Mouse (Mus musculus) stomach, postnatal 0 days (tissue): ENCODE data around the gene 1190005I06Rik. TPM values are rescaled to one million over a fixed set of nuclear protein-coding genes. Genes with fewer than 3 reads are reported as not detected.

Experiments used
- ATAC-seq: fragments of 200-750 bp; cut with Nextera tagmentation; 2 replicates; pipeline ENCODE4 v1.8.0; 2017; ENCODE audit not compliant: low FRiP score, low TSS enrichment
- DNase-seq: peaks from one replicate; pipeline ENCODE4 v3.0.0-alpha.2; 2016; ENCODE audit warnings: low spot score
- H3K27ac ChIP-seq: fragments of 300-500 bp; sonication (generic); replicated peaks from 2 replicates; pipeline ENCODE4 v1.5.1; 2014; ENCODE audit warnings: mild to moderate bottlenecking, control low read depth
- H3K27me3 ChIP-seq: fragments of 300-500 bp; sonication (generic); 2 replicates; pipeline ENCODE4 v1.6.1; 2014; ENCODE audit warnings: low read length; ENCODE audit not compliant: control insufficient read depth, insufficient read depth
- H3K36me3 ChIP-seq: fragments of 300-500 bp; sonication (generic); 2 replicates; pipeline ENCODE4 v1.6.1; 2014; ENCODE audit warnings: low read length, mixed read lengths; ENCODE audit not compliant: control insufficient read depth, insufficient read depth
- H3K4me1 ChIP-seq: fragments of 300-500 bp; sonication (generic); replicated peaks from 2 replicates; pipeline ENCODE4 v1.6.1; 2014; ENCODE audit warnings: antibody characterized with exemption; ENCODE audit not compliant: control insufficient read depth, insufficient read depth
- H3K4me2 ChIP-seq: fragments of 300-500 bp; sonication (generic); replicated peaks from 2 replicates; pipeline ENCODE4 v1.6.1; 2014; ENCODE audit warnings: low read depth, mild to moderate bottlenecking, control low read depth, moderate library complexity
- H3K4me3 ChIP-seq: fragments of 300-500 bp; sonication (generic); 2 replicates; pipeline ENCODE4 v1.5.1; 2014; ENCODE audit warnings: low read depth, low read length, control low read depth
- H3K9ac ChIP-seq: fragments of 300-500 bp; sonication (generic); 2 replicates; pipeline ENCODE4 v1.6.1; 2014; ENCODE audit warnings: mild to moderate bottlenecking, low read length, control low read depth, mixed read lengths
- H3K9me3 ChIP-seq: fragments of 300-500 bp; sonication (generic); 2 replicates; pipeline ENCODE4 v1.6.1; 2016; ENCODE audit warnings: low read length; ENCODE audit not compliant: control insufficient read depth
- CTCF ChIP-seq: IDR thresholded peaks from 2 replicates; pipeline ENCODE4 v1.5.1; 2016; ENCODE audit warnings: antibody characterized with exemption, low read depth, mild to moderate bottlenecking, moderate library complexity
- EP300 ChIP-seq: optimal IDR thresholded peaks from 2 replicates; pipeline ENCODE3; 2016; ENCODE audit warnings: antibody characterized with exemption
- WGBS: fragments of 180-500 bp; shearing (Covaris S2); extraction: QIAGEN DNeasy Blood & Tissue Kit; methylation state at CpG from one replicate; pipeline ENCODE4 v1.1.7; 2014; 5-methylcytosine and 5-hydroxymethylcytosine counted together
- polyA plus RNA-seq: library from polyadenylated mRNA; unstranded; fragments of >200 nt; fragmentation: Nextera tagmentation; extraction: Ambion mirVana; gene quantifications from 2 replicates; pipeline ENCODE4 v1.2.1, GENCODE M21; 2015

Gene 1190005I06Rik
- polyA plus RNA-seq, 1 experiment from 2014 or later, result 14.0 TPM

DNA sequence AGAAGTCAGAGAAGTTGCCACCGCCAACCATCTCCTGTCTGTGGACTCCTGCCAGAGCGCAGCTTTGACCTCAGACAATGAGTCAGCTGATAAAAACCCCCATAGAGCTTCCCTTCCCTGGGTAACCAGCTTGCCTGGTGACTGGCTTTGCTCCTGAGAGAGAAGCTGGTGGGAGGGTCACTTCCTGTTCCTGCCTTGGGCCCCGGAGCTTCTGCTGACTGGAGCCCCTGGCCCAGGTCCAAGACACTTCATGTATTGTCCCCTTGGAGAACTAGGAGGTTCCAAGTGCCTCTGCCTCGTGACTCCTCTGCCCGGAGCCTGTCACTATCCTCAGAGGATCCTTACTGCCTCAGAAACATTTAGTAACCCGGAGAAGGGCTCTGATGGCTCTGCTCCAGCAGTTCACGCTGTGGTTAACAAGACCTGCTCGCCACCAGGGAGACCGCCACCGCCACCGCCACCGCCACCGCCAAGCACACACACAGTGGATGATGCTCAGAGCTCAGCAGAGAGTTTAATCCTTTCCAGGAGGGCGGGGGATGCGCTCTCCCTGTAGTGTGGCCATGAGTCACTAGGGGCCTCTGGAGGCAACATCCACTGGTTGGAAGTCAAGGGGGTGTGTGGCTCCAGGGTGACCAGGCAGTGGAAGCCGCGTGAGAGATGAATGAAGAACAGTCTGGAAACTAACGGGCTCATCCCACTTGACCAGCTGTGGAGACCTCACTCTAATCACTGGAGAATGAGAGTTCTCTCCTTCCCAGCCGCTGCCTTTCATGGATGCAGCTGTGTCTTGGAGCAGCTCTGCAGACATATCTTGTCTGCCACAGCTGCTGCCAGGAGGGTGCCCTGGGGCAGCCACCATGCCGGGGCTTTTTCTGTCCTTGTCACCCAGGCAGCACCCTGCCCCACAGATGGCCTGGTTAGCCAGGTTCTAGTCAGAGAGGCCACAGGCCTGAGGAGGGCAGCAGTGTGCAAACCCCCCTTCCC lies 83.3 kb downstream of the 1190005I06Rik start:
- no peak overlapping the region for H3K4me2 ChIP-seq
- no peaks in the 10 kb centered on the region for H3K9me3 ChIP-seq
- peaks cover 15% of the 10 kb centered on the region for H3K36me3 ChIP-seq
- peak; percentile 65 for ATAC-seq
- no peak overlapping the region for H3K4me3 ChIP-seq
- 25% methylated on average over 20 of the region's 20 CpGs for WGBS
- H3K4me1 ChIP-seq, result peaks cover 7% of the 10 kb centered on the region
- H3K9ac ChIP-seq, result no peak overlapping the region
- no peaks in the 10 kb centered on the region for H3K27me3 ChIP-seq
- TF ChIP-seq EP300 (no peak), CTCF (peak; percentile 52)
- peak; percentile 66 for DNase-seq
- peak overlapping the region; percentile 65 for H3K27ac ChIP-seq

DNA sequence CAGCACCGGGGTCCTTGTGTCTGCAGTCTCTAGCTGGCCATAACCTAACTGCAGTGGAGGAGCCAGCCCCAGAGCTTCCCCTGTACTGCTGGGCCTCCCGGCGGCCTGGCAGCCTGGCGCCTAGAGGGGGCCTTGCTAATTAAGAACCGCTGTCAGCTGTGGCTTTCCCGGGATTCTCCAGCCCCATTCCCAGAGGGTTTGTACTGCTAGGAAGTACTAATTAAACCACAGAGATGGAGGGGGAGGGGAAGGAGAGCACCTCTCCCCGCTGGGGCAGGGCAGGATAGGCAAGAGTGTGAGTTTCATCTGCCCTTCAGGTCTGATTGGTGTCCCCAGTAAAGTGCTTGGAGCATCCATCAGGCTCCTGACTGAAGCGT lies 84.1 kb downstream of the 1190005I06Rik start:
- 32% methylated on average over 8 of the region's 8 CpGs for WGBS
- no peak for DNase-seq

DNA sequence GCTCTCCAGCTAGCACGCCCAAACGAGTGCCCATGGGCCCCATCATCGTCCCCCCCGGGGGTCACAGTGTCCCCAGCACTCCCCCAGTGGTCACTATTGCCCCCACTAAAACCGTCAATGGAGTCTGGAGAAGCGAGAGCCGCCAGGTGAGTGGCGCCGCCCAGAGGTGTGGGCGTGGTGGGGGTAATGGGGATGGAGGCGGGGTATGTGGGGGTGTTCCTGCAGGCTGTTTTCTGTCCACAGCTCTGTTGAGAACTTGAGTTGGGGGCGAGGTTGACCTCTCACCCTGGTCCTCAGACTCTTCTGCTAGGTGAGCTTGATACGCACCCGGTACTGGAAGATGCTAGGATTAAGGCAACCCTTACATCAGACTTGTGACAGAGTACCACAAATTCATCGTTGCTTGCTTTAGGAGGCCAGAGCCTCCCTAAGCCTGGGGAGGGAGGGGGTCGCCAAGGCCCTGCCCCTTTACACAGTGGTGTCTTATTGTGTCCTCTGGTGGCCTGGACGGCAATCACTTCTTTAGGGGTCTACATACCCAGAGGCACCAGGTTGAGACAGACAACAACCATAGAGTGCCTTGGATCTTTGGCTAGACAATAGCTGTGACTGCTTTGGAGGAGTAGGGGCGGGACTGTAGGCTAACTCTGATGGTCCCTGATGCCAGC lies 84.6 kb downstream of the 1190005I06Rik start:
- no peaks in the 10 kb centered on the region for H3K9me3 ChIP-seq
- no peak overlapping the region for H3K9ac ChIP-seq
- no peak overlapping the region for H3K4me2 ChIP-seq
- H3K4me1 ChIP-seq, result peaks cover 7% of the 10 kb centered on the region
- H3K4me3 ChIP-seq, result no peak overlapping the region
- no peaks in the 10 kb centered on the region for H3K27me3 ChIP-seq
- DNase-seq, result no peak
- WGBS, result 84% methylated on average over 18 of the region's 18 CpGs
- ATAC-seq, result no peak
- peaks cover 7% of the 10 kb centered on the region for H3K36me3 ChIP-seq
- TF ChIP-seq EP300 (no peak), CTCF (no peak)
- peak overlapping the region; percentile 61 for H3K27ac ChIP-seq

More for the DNA sequence above, 84.1 kb downstream of the 1190005I06Rik start:
- no peak; the same call in 1 of the 2 replicates for ATAC-seq
- H3K4me1 ChIP-seq, result peaks cover 7% of the 10 kb centered on the region
- peaks cover 9% of the 10 kb centered on the region for H3K36me3 ChIP-seq
- peak overlapping the region; percentile 61 for H3K27ac ChIP-seq
- H3K9me3 ChIP-seq, result no peaks in the 10 kb centered on the region
- TF ChIP-seq EP300 (no peak), CTCF (no peak)
- H3K27me3 ChIP-seq, result no peaks in the 10 kb centered on the region
- H3K4me3 ChIP-seq, result no peak overlapping the region
- no peak overlapping the region for H3K9ac ChIP-seq
- no peak overlapping the region for H3K4me2 ChIP-seq

DNA sequence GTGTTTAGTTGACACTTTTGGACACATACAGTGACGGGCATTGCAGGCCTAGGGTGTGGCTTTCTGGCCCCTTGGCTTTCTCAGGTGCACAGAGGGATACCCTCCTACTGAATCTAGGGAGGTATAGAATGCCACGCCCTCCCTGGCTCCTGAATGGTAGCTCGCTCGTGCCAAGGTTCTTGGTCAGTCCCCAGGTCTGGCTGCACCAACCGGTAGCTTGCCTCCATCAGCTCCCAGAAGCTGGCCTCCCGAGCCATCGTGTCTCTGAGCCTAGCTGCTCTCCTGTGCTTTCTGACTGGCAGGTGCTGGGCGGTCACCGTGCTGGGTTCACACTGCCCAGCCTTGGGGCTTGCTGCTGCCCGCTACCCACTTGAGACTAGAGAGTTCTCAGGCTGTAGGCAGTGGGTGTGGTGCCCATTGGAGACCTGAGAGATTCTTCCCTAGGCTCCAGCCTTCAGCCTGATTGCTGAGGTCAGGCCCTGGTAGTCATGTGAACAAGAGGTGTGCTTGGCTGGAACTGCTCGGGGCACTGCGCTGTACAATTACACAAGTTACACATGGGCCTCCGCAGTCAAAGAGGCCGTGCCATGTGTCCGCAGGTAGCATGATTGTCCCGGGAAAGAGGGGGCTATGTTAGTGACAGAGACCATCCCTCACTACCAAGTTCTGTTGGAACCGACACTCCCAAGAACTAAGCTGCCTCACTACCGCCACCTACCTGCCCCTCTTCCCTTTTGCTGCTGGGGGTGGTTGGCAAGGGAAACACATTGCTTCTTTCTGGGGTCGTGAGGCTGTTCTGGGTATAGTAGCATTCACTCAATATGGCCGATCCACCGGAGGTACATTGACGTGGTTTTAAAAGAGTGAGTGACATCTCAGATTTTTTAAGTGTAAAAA lies 85.6 kb downstream of the 1190005I06Rik start:
- TF ChIP-seq EP300 (no peak), CTCF (peak; percentile 70)
- H3K9ac ChIP-seq, result no peak overlapping the region
- H3K9me3 ChIP-seq, result no peaks in the 10 kb centered on the region
- 77% methylated on average over 22 of the region's 22 CpGs for WGBS
- H3K4me3 ChIP-seq, result no peak overlapping the region
- H3K27me3 ChIP-seq, result no peaks in the 10 kb centered on the region
- peak; percentile 54 for DNase-seq
- ATAC-seq, result no peak
- H3K4me1 ChIP-seq, result peaks cover 7% of the 10 kb centered on the region
- no peak overlapping the region for H3K27ac ChIP-seq
- H3K36me3 ChIP-seq, result no peaks in the 10 kb centered on the region; the same call in 1 of the 2 replicates
- no peak overlapping the region for H3K4me2 ChIP-seq

DNA sequence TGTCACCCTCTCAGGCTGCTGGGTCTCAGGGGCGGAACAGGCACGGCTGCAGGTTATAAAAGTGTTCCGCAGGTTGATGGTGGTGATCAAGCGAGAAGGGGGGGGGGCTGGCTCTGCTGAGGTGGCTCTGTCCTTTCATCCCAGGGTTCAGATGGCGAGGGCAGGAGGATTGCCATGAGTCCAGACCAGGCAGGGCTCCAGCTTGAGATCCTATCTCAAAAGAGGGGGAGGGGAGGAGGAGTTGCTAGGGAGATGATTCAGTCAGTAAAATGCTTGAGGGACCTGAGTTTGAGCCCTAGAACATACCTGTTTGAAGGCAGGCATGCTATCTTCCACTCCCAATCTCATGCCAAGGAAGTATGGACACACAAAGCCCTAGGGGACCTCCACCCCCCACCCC lies 86.9 kb downstream of the 1190005I06Rik start:
- no peaks in the 10 kb centered on the region for H3K9me3 ChIP-seq
- H3K4me3 ChIP-seq, result no peak overlapping the region
- no peaks in the 10 kb centered on the region; the same call in 1 of the 2 replicates for H3K36me3 ChIP-seq
- H3K27ac ChIP-seq, result no peak overlapping the region
- H3K27me3 ChIP-seq, result no peaks in the 10 kb centered on the region
- no peak overlapping the region for H3K4me2 ChIP-seq
- no peak overlapping the region for H3K9ac ChIP-seq
- DNase-seq (no peak), ATAC-seq (no peak)
- TF ChIP-seq EP300 (no peak), CTCF (no peak)
- peaks cover 7% of the 10 kb centered on the region for H3K4me1 ChIP-seq
- WGBS, result 90% methylated on average over 5 of the region's 5 CpGs
